Mouse (Mus musculus) midbrain, embryonic 12.5 days (tissue): ENCODE results near the gene Ldb3. TPM values are rescaled to one million over a fixed set of nuclear protein-coding genes. Genes with fewer than 3 reads are reported as not detected.

Source experiments
- ATAC-seq: fragments of 200-750 bp; cut with Nextera tagmentation; 2 replicates; pipeline ENCODE4 v1.8.0; 2017; ENCODE audit warnings: low read depth, moderate TSS enrichment, moderate library complexity; ENCODE audit not compliant: low FRiP score
- H3K27ac ChIP-seq: fragments of 300-500 bp; sonication (generic); replicated peaks from 2 replicates; pipeline ENCODE4 v1.5.1; 2016; ENCODE audit warnings: mild to moderate bottlenecking
- H3K27me3 ChIP-seq: fragments of 300-500 bp; sonication (generic); 2 replicates; pipeline ENCODE4 v1.6.1; 2016; ENCODE audit warnings: mild to moderate bottlenecking
- H3K36me3 ChIP-seq: fragments of 300-500 bp; sonication (generic); 2 replicates; pipeline ENCODE4 v1.6.1; 2016
- H3K4me1 ChIP-seq: fragments of 300-500 bp; sonication (generic); 2 replicates; pipeline ENCODE4 v1.6.1; 2016
- H3K4me2 ChIP-seq: fragments of 300-500 bp; sonication (generic); replicated peaks from 2 replicates; pipeline ENCODE4 v1.6.1; 2016; ENCODE audit warnings: mild to moderate bottlenecking, moderate library complexity
- H3K4me3 ChIP-seq: fragments of 300-500 bp; sonication (generic); 2 replicates; pipeline ENCODE4 v1.5.1; 2016; ENCODE audit warnings: mild to moderate bottlenecking
- H3K9ac ChIP-seq: fragments of 300-500 bp; sonication (generic); replicated peaks from 2 replicates; pipeline ENCODE4 v1.6.1; 2016; ENCODE audit warnings: mild to moderate bottlenecking, moderate library complexity
- H3K9me3 ChIP-seq: fragments of 300-500 bp; sonication (generic); 2 replicates; pipeline ENCODE4 v1.6.1; 2016; ENCODE audit warnings: mild to moderate bottlenecking
- WGBS: fragments of 180-500 bp; shearing (Covaris S2); methylation state at CpG from one replicate; pipeline ENCODE4 v1.1.7; 2016; 5-methylcytosine and 5-hydroxymethylcytosine counted together
- polyA plus RNA-seq: library from polyadenylated mRNA; unstranded; fragments of >200 nt; fragmentation: Nextera tagmentation; extraction: Ambion mirVana; gene quantifications from 2 replicates; pipeline ENCODE4 v1.2.1, GENCODE M21; 2016

Ldb3 gene
- polyA plus RNA-seq, 1 experiment from 2014 or later = 0.13 TPM

GRCm38 (mm10) chr14:34614551-34614950, 26.1 kb upstream of the Ldb3 start:
- ATAC-seq = no peak
- H3K27ac ChIP-seq = no peak overlapping the region
- peak overlapping the region; percentile 45 for H3K4me2 ChIP-seq
- H3K4me1 ChIP-seq = peaks cover 9% of the 10 kb centered on the region
- H3K27me3 ChIP-seq = peaks cover 39% of the 10 kb centered on the region
- H3K4me3 ChIP-seq = peak overlapping the region; percentile 18; the same call in 1 of the 2 replicates
- H3K9ac ChIP-seq = no peak overlapping the region
- WGBS = 7% methylated on average over 15 of the region's 15 CpGs
- H3K36me3 ChIP-seq = no peaks in the 10 kb centered on the region
- H3K9me3 ChIP-seq = no peaks in the 10 kb centered on the region

GRCm38 (mm10) chr14:34613523-34613922, 25.0 kb upstream of the Ldb3 start:
- Histone ChIP-seq H3K9ac (no peak overlapping the region), H3K27ac (no peak overlapping the region), H3K4me3 (no peak overlapping the region), H3K27me3 (peaks cover 36% of the 10 kb centered on the region), H3K9me3 (no peaks in the 10 kb centered on the region), H3K4me1 (peaks cover 9% of the 10 kb centered on the region), H3K36me3 (no peaks in the 10 kb centered on the region), H3K4me2 (no peak overlapping the region)
- 66% methylated on average over 6 of the region's 6 CpGs for WGBS
- no peak for ATAC-seq

- WGBS = 44% methylated on average over 4 of the region's 4 CpGs
- H3K27me3 ChIP-seq = peaks cover 34% of the 10 kb centered on the region
- no peak for ATAC-seq
- no peak overlapping the region for H3K4me2 ChIP-seq
- H3K9me3 ChIP-seq = no peaks in the 10 kb centered on the region
- H3K27ac ChIP-seq = no peak overlapping the region
- H3K4me1 ChIP-seq = peaks cover 9% of the 10 kb centered on the region
- H3K36me3 ChIP-seq = no peaks in the 10 kb centered on the region
- H3K9ac ChIP-seq = no peak overlapping the region
- no peak overlapping the region for H3K4me3 ChIP-seq
These were observed 23.7 kb upstream of the Ldb3 start for GRCm38 (mm10) chr14:34612222-34612621.

GRCm38 (mm10) chr14:34611591-34611990, 23.1 kb upstream of the Ldb3 start:
- no peak overlapping the region for H3K4me2 ChIP-seq
- no peak for ATAC-seq
- H3K4me3 ChIP-seq = no peak overlapping the region
- no peak overlapping the region for H3K27ac ChIP-seq
- WGBS = 64% methylated on average over 4 of the region's 4 CpGs
- no peak overlapping the region for H3K9ac ChIP-seq
- H3K27me3 ChIP-seq = peaks cover 31% of the 10 kb centered on the region
- peaks cover 9% of the 10 kb centered on the region for H3K4me1 ChIP-seq
- H3K9me3 ChIP-seq = no peaks in the 10 kb centered on the region
- H3K36me3 ChIP-seq = no peaks in the 10 kb centered on the region

- no peak for ATAC-seq
- 94% methylated on average over 7 of the region's 7 CpGs for WGBS
- H3K9me3 ChIP-seq = no peaks in the 10 kb centered on the region
- no peak overlapping the region for H3K9ac ChIP-seq
- H3K27me3 ChIP-seq = no peaks in the 10 kb centered on the region
- no peaks in the 10 kb centered on the region for H3K4me1 ChIP-seq
- H3K36me3 ChIP-seq = no peaks in the 10 kb centered on the region
- no peak overlapping the region for H3K27ac ChIP-seq
- no peak overlapping the region for H3K4me2 ChIP-seq
- no peak overlapping the region for H3K4me3 ChIP-seq
These were observed 13.4 kb upstream of the Ldb3 start for GRCm38 (mm10) chr14:34601910-34602309.

- H3K4me1 ChIP-seq = no peaks in the 10 kb centered on the region
- H3K4me3 ChIP-seq = no peak within 1 kb of the TSS
- H3K36me3 ChIP-seq = no peaks in the 10 kb centered on the region
- 77% methylated on average over 8 of the region's 8 CpGs for WGBS
- H3K4me2 ChIP-seq = no peak within 1 kb of the TSS
- no peak for ATAC-seq
- H3K27ac ChIP-seq = no peak within 1 kb of the TSS
- H3K27me3 ChIP-seq = no peaks in the 10 kb centered on the region
- H3K9ac ChIP-seq = no peak within 1 kb of the TSS
- H3K9me3 ChIP-seq = no peaks in the 10 kb centered on the region
These were observed 11.5 kb upstream of the Ldb3 start, which contains the start of gene Opn4 for GRCm38 (mm10) chr14:34599941-34600340. Opn4 (minus strand) TSS chr14:34600142.

GRCm38 (mm10) chr14:34595596-34596255, 7.2 kb upstream of the Ldb3 start:
- no peak overlapping the region for H3K27ac ChIP-seq
- H3K27me3 ChIP-seq = no peaks in the 10 kb centered on the region
- no peak overlapping the region for H3K9ac ChIP-seq
- no peak overlapping the region for H3K4me2 ChIP-seq
- WGBS = 84% methylated on average over 17 of the region's 17 CpGs
- no peaks in the 10 kb centered on the region for H3K9me3 ChIP-seq
- peaks cover 3% of the 10 kb centered on the region; the same call in 1 of the 2 replicates for H3K4me1 ChIP-seq
- no peaks in the 10 kb centered on the region for H3K36me3 ChIP-seq
- no peak for ATAC-seq
- H3K4me3 ChIP-seq = no peak overlapping the region

- no peak for ATAC-seq
- Histone ChIP-seq H3K36me3 (no peaks in the 10 kb centered on the region), H3K27me3 (peaks cover 3% of the 10 kb centered on the region; the same call in 1 of the 2 replicates), H3K9ac (no peak overlapping the region), H3K4me3 (no peak overlapping the region), H3K4me2 (no peak overlapping the region), H3K9me3 (no peaks in the 10 kb centered on the region), H3K27ac (no peak overlapping the region), H3K4me1 (peaks cover 3% of the 10 kb centered on the region; the same call in 1 of the 2 replicates)
- WGBS = 74% methylated on average over 15 of the region's 15 CpGs
These were observed 3.5 kb upstream of the Ldb3 start for GRCm38 (mm10) chr14:34591741-34592535.

GRCm38 (mm10) chr14:34590743-34591675, 2.5 kb upstream of the Ldb3 start:
- Histone ChIP-seq H3K27me3 (peaks cover 3% of the 10 kb centered on the region; the same call in 1 of the 2 replicates), H3K4me2 (peak overlapping the region; percentile 27), H3K4me1 (peaks cover 3% of the 10 kb centered on the region; the same call in 1 of the 2 replicates), H3K27ac (no peak overlapping the region), H3K9me3 (no peaks in the 10 kb centered on the region), H3K36me3 (no peaks in the 10 kb centered on the region), H3K4me3 (0 out of 2 replicates have a peak overlapping the region, but pooled peaks have one; percentile 10), H3K9ac (0 out of 2 replicates have a peak overlapping the region, but pooled peaks have one; percentile 4)
- ATAC-seq = no peak
- WGBS = 62% methylated on average over 24 of the region's 24 CpGs

GRCm38 (mm10) chr14:34590017-34590570, 1.6 kb upstream of the Ldb3 start:
- H3K4me2 ChIP-seq = no peak overlapping the region
- H3K4me3 ChIP-seq = no peak overlapping the region
- no peak overlapping the region for H3K9ac ChIP-seq
- no peak for ATAC-seq
- no peak overlapping the region for H3K27ac ChIP-seq
- H3K4me1 ChIP-seq = peaks cover 3% of the 10 kb centered on the region; the same call in 1 of the 2 replicates
- no peaks in the 10 kb centered on the region for H3K9me3 ChIP-seq
- peaks cover 3% of the 10 kb centered on the region; the same call in 1 of the 2 replicates for H3K27me3 ChIP-seq
- 86% methylated on average over 5 of the region's 5 CpGs for WGBS
- H3K36me3 ChIP-seq = no peaks in the 10 kb centered on the region

- H3K4me2 ChIP-seq = no peak overlapping the region
- ATAC-seq = no peak
- no peaks in the 10 kb centered on the region for H3K9me3 ChIP-seq
- no peaks in the 10 kb centered on the region for H3K36me3 ChIP-seq
- no peak overlapping the region for H3K4me3 ChIP-seq
- no peak overlapping the region for H3K27ac ChIP-seq
- H3K27me3 ChIP-seq = peaks cover 3% of the 10 kb centered on the region; the same call in 1 of the 2 replicates
- H3K4me1 ChIP-seq = peaks cover 3% of the 10 kb centered on the region; the same call in 1 of the 2 replicates
- H3K9ac ChIP-seq = no peak overlapping the region
- WGBS = 91% methylated on average over 8 of the region's 8 CpGs
These were observed 767 bp upstream of the Ldb3 start for GRCm38 (mm10) chr14:34589185-34589713.
